Mouse (Mus musculus): ENCODE data around the gene Tcf3.
A peak's percentile ranks its signal among the peaks of the same experiment; 100 is the strongest.

Gene Tcf3

GRCm38 (mm10) chr10:80433513-80434232 is at the start of gene Tcf3:
Gene Tcf3 (minus strand): TSS chr10:80433647.
- DNase-seq (ENCODE audit: low read depth), result peak; percentile 93

GRCm38 (mm10) chr10:80481002-80481401 is 47.6 kb upstream of the Tcf3 start:
- DNase-seq (ENCODE audit: low read depth), result peak; percentile 49

GRCm38 (mm10) chr10:80478531-80478930 is 45.1 kb upstream of the Tcf3 start:
- no peak for DNase-seq (ENCODE audit: low read depth)

DNA sequence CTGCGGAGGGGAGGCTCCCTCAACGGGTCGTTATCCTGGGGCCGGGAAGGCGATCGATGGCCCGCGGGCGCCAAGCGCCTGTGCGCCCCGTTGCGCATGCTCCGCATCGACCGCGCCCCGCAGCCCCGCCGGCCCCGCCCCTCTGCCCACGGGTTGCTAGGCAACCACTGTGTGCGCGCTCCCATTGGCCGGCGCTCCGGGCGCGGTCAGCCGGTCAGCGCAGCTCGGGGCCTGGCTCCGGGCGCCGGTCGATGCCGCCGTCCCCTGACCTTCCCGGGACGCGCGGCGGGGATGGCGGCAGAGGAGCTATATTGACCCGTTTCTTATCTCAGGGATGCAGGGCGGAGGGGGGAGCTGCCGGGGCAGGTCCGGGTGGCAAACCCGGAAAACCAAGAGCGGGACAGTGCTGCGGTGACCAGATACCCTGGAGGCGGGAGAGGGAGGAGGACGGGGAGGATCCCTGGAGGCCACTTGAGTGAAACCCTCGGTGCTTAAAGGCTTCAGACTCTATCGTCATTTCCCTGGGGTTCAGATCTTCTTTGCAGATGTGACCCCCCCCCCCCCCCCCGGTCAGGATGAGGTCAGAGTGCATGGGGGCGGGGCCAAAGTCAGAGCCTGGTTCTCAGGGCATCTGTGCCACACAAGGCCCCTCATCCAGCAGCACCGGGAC is 42.0 kb upstream of the Tcf3 start:
- DNase-seq (ENCODE audit: low read depth), result peak; percentile 53

DNA sequence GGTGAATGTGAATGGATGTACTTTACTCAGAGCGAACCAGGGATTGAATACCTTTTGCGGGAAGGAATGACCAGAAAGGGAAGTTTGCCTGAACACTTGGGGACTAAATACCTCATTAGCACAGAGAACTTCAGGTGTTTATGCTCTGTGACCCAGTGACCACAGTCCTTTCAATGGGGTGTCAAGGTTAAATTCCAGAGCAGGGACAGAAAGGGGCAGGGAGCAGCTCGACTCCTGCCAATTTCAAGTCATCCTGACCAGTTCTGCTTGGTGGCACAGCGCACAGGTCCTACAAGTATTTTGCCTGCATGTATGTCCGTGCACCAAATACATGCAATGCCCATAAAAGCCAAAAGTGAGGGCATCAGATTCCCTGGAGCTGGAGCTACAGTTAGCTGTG is 31.6 kb upstream of the Tcf3 start:
- DNase-seq (ENCODE audit: low read depth), result no peak

- no peak for DNase-seq (ENCODE audit: low read depth)
Measured at GRCm38 (mm10) chr10:80464381-80465035, 31.1 kb upstream of the Tcf3 start.

GRCm38 (mm10) chr10:80461346-80461745 is 27.9 kb upstream of the Tcf3 start:
- DNase-seq (ENCODE audit: low read depth), result no peak

DNA sequence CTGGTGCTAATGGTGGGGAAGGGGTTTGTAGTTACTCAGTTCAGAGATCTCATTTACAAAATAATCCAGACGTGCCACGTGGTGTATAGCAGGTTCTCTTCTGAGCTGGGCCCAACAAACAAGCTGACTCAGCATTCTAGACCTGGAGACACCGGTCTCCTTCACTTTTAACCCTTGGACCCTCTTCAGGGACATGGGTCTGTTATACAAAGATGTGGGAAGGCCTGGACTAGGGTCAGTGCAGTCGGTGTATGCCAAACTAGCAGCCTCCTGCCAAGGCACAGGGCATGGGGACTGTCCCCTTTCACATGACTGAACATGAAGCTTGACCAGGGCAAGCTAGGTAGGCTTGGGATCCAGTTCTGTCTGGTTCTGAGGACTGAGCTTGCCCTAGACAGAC is 26.9 kb upstream of the Tcf3 start:
- DNase-seq (ENCODE audit: low read depth), result no peak

DNA sequence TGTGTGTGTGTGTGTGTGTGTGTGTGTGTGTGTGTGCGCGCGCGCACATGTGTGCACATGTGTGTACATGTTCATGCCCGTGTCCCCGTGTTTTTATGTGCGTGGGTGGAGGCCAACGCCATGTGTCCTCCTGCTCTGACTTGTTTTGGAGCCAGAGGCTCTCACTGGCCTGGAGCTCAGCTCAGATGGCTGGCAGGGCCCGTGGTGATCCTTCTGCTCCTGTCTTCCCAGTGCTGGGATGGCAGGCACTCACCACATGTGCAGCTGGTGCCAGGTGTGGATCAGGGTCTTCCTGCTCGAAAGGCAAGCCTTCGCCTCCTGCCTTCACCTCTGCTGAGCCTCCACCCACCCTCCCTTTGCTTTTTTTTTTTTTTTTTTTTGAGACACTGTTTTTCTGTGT is 26.2 kb upstream of the Tcf3 start:
- DNase-seq (ENCODE audit: low read depth), result no peak

GRCm38 (mm10) chr10:80459236-80459635 is 25.8 kb upstream of the Tcf3 start:
- no peak for DNase-seq (ENCODE audit: low read depth)

- DNase-seq (ENCODE audit: low read depth), result no peak
Measured at GRCm38 (mm10) chr10:80455697-80456096, 22.2 kb upstream of the Tcf3 start.

GRCm38 (mm10) chr10:80454781-80455180 is 21.3 kb upstream of the Tcf3 start:
- DNase-seq (ENCODE audit: low read depth), result no peak

- no peak for DNase-seq (ENCODE audit: low read depth)
Measured at GRCm38 (mm10) chr10:80453601-80454000, 20.2 kb upstream of the Tcf3 start.

DNA sequence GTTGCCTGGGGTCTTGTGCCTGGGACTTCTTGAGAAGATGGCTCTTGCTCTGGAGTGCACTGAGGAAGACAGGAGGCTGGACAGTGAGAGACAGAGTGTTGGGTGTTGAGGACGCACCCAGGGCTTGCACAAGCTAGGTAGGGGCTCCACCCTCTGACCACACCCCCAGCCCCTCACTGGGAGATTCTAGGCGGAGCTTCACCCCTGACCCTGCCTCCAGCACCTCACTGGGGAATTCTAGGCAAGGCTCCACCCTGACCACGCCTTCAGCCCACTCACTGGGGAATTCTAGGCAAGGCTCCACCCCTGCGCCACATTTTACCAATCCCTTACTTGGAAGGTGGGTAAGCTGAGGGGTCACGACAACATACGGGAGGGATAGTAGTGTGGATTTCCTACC is 17.2 kb upstream of the Tcf3 start:
- DNase-seq (ENCODE audit: low read depth), result no peak

GRCm38 (mm10) chr10:80445898-80446601 is 12.6 kb upstream of the Tcf3 start:
- DNase-seq (ENCODE audit: low read depth), result peak; percentile 67

DNA sequence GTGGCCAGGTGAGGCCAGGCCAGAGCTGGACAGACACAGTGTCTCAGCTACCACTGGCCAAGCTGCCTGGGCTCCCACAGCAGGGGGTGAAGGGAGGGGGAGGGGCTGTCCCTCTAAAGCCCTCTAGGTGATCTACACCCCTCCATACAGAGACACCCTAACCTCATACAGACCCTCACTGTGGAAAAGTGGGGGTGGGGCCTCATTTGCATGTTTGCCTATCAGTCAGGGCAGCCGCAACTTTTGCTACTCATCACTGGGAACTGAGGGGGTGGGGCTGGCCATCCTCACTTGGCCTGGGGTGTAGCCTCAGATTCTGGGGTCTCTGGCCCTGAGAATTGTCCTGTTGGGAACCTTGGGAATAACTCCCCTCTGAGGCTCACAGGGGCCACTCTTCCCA is 11.6 kb upstream of the Tcf3 start:
- no peak for DNase-seq (ENCODE audit: low read depth)

- DNase-seq (ENCODE audit: low read depth), result no peak
Measured at GRCm38 (mm10) chr10:80444339-80445045, 11.0 kb upstream of the Tcf3 start.

GRCm38 (mm10) chr10:80443575-80444278 is 10.3 kb upstream of the Tcf3 start:
- no peak for DNase-seq (ENCODE audit: low read depth)

GRCm38 (mm10) chr10:80442989-80443388 is 9.5 kb upstream of the Tcf3 start:
- DNase-seq (ENCODE audit: low read depth), result no peak

GRCm38 (mm10) chr10:80441598-80441997 is 8.2 kb upstream of the Tcf3 start:
- no peak for DNase-seq (ENCODE audit: low read depth)

- DNase-seq (ENCODE audit: low read depth), result no peak
Measured at GRCm38 (mm10) chr10:80440031-80440430, 6.6 kb upstream of the Tcf3 start.
